Mouse (Mus musculus) cerebellum, adult 2 months (tissue): Measurements from ENCODE around the gene Fuz.

ENCODE experiments used
- CTCF ChIP-seq: fragments of 200-500 bp; IDR thresholded peaks from 2 replicates; pipeline ENCODE4 v1.5.1; 2011; ENCODE audit warnings: low read depth, mild to moderate bottlenecking, control low read depth, low read length, moderate library complexity, borderline replicate concordance; ENCODE audit not compliant: insufficient read depth
- POLR2A ChIP-seq: fragments of 200-500 bp; IDR thresholded peaks from 2 replicates; pipeline ENCODE4 v1.6.1; 2011; ENCODE audit warnings: low read length, control low read depth, borderline replicate concordance; ENCODE audit not compliant: insufficient read depth

DNA sequence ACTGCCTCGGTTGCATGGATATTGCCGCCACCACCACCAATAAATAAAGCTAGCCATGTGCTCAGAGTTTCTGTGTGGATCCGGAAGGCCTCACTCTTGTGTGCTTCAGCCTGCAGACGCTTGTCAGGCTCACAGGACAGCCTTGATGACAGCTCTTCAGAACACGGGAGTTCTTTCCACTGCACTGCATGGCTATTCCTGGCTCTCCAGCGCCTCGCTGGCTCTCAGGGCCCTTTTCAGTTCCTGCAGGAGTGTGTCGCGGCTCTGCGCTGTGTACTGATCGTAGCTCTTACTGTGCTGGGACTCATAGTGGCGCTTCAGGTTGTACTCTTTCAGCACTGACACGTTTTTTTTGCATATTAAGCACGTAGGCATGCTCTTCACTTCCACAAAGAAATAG lies 18.0 kb upstream of the Fuz start:
- TF ChIP-seq CTCF (no peak), POLR2A (no peak)
